Mouse (Mus musculus): ENCODE measurements around the gene Olfr102. TPM values are rescaled to one million over a fixed set of nuclear protein-coding genes. Genes with fewer than 3 reads are reported as not detected.

The Olfr102 gene
- polyA plus RNA-seq, 1 experiment from 2014 or later = not detected

DNA sequence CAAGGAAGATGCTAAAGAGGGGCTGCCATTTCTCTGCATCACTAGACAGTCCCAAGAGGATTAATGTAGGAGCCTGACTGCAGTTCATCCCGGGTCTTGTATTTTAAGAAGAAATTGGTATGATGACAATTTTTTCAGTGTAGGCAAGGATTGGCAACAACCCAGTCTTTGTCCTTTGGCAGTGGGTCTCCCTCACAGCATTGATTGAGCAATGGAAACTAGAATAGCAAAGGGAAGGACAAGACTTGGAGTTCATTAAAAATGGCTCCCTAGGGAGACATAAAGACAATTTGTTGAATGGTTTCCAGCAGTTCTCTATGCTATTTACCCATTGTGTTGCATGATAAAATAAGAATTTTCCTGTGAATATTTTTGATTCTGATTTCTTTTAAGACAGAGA lies 36.5 kb downstream of the Olfr102 start:
- H3K9ac ChIP-seq = no peak overlapping the region
- no peaks in the 10 kb centered on the region for H3K4me1 ChIP-seq (ENCODE audit: insufficient read depth)
- no peak overlapping the region for H3K4me2 ChIP-seq
- ATAC-seq (ENCODE audit: insufficient read depth) (no peak), DNase-seq (no peak)
- H3K9me3 ChIP-seq (ENCODE audit: low read depth, low read length) = no peaks in the 10 kb centered on the region
- no peak for TF ChIP-seq CTCF (IDR thresholded peaks at IDR 0.05; ENCODE audit: low read depth)
- WGBS = 60% methylated on average over 1 of the region's 1 CpGs
- no peak overlapping the region for H3K27ac ChIP-seq (ENCODE audit: low read depth)
- H3K36me3 ChIP-seq (ENCODE audit: insufficient read depth) = no peaks in the 10 kb centered on the region
- no peak overlapping the region for H3K4me3 ChIP-seq (ENCODE audit: low read depth, low read length)
- no peaks in the 10 kb centered on the region for H3K27me3 ChIP-seq (ENCODE audit: insufficient read depth, low read length)

DNA sequence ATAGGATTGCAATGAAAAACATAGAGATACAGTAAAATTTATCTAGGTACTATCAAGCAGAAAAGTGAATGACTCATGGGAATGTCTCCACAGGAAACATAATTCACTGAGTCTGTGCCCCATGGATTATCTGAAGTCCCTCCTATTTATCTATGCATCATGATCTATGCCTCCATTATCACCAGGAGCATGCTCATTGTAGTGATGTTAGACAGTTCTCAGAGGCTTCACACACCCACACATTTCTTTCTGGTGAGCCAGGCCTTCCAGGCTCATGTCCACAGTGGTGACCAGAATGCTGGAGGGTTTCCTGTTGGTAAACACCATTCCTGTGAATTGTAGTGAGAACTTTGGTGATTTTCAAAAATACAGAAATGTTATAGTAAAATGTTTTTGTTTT lies 40.3 kb downstream of the Olfr102 start:
- no peak overlapping the region for H3K9ac ChIP-seq
- no peak for TF ChIP-seq CTCF (IDR thresholded peaks at IDR 0.05; ENCODE audit: low read depth)
- DNase-seq (no peak), ATAC-seq (ENCODE audit: insufficient read depth) (no peak)
- H3K4me1 ChIP-seq (ENCODE audit: insufficient read depth) = no peaks in the 10 kb centered on the region
- H3K4me2 ChIP-seq = no peak overlapping the region
- H3K36me3 ChIP-seq (ENCODE audit: insufficient read depth) = no peaks in the 10 kb centered on the region
- no peaks in the 10 kb centered on the region for H3K9me3 ChIP-seq (ENCODE audit: low read depth, low read length)
- H3K27me3 ChIP-seq (ENCODE audit: insufficient read depth, low read length) = no peaks in the 10 kb centered on the region
- H3K27ac ChIP-seq (ENCODE audit: low read depth) = no peak overlapping the region
- no peak overlapping the region for H3K4me3 ChIP-seq (ENCODE audit: low read depth, low read length)

DNA sequence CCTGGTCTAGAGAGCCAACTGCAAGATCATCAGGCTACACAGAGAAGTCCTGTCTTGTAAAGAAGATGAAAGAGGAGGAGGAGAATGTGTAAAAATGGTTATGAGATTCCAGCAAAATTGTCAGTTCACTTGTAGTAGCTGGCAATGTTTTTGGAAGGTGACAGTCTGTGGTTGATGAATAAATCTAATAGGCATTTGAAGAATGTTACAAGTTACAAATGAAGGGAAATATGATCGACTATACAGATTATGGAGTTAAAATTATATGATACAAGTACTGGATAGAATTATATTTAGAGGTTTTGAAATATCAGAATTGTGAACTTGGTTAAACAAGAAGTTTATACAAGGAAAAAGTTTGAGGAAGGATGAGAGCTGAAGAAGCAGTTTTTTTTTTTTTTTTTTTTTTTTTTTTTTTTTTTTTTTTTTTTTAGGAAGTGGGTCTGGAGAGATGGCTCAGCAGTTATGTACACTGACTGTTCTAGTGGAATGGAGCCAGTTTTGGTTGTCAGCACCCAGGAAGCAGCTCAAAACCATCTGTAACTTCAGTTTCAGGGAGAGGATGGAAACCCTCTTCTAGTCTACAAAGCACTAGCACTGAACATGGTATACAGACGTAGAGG lies 41.1 kb downstream of the Olfr102 start:
- no peaks in the 10 kb centered on the region for H3K4me1 ChIP-seq (ENCODE audit: insufficient read depth)
- DNase-seq (no peak), ATAC-seq (ENCODE audit: insufficient read depth) (no peak)
- no peak overlapping the region for H3K9ac ChIP-seq
- H3K27me3 ChIP-seq (ENCODE audit: insufficient read depth, low read length) = no peaks in the 10 kb centered on the region
- no peak for TF ChIP-seq CTCF (IDR thresholded peaks at IDR 0.05; ENCODE audit: low read depth)
- WGBS = 67% methylated on average over 2 of the region's 2 CpGs
- no peak overlapping the region for H3K4me2 ChIP-seq
- H3K36me3 ChIP-seq (ENCODE audit: insufficient read depth) = no peaks in the 10 kb centered on the region
- no peaks in the 10 kb centered on the region for H3K9me3 ChIP-seq (ENCODE audit: low read depth, low read length)
- no peak overlapping the region for H3K27ac ChIP-seq (ENCODE audit: low read depth)
- H3K4me3 ChIP-seq (ENCODE audit: low read depth, low read length) = no peak overlapping the region

DNA sequence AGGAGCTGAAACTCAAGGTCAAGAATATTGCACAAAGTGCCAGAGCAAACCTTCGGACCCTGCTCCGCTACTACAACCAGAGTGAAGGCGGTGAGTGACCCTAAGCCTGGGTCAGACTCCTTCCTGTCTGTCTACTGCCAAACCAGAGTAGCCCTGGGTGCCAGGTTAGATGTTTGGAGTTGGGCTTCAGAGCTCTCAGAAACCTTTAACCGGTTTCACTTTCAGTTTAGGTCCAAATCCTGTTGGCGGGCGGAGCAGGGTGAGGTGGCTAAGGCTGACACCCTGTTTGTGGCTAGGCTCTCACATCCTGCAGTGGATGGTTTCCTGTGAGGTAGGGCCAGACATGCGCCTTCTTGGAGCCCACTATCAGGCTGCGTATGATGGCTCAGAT lies 46.2 kb downstream of the Olfr102 start:
- H3K9me3 ChIP-seq (ENCODE audit: low read depth, low read length) = no peaks in the 10 kb centered on the region
- H3K27ac ChIP-seq (ENCODE audit: low read depth) = no peak overlapping the region
- TF ChIP-seq CTCF (IDR thresholded peaks at IDR 0.05; ENCODE audit: low read depth) = no peak
- H3K9ac ChIP-seq = peak overlapping the region; percentile 29; the same call in 1 of the 2 replicates
- peak overlapping the region; percentile 46 for H3K4me3 ChIP-seq (ENCODE audit: low read depth, low read length)
- H3K36me3 ChIP-seq (ENCODE audit: insufficient read depth) = no peaks in the 10 kb centered on the region
- 52% methylated on average over 8 of the region's 8 CpGs for WGBS
- DNase-seq (peak; percentile 27), ATAC-seq (ENCODE audit: insufficient read depth) (peak; percentile 46)
- no peaks in the 10 kb centered on the region for H3K27me3 ChIP-seq (ENCODE audit: insufficient read depth, low read length)
- H3K4me2 ChIP-seq = peak overlapping the region; percentile 89
- no peaks in the 10 kb centered on the region for H3K4me1 ChIP-seq (ENCODE audit: insufficient read depth)

DNA sequence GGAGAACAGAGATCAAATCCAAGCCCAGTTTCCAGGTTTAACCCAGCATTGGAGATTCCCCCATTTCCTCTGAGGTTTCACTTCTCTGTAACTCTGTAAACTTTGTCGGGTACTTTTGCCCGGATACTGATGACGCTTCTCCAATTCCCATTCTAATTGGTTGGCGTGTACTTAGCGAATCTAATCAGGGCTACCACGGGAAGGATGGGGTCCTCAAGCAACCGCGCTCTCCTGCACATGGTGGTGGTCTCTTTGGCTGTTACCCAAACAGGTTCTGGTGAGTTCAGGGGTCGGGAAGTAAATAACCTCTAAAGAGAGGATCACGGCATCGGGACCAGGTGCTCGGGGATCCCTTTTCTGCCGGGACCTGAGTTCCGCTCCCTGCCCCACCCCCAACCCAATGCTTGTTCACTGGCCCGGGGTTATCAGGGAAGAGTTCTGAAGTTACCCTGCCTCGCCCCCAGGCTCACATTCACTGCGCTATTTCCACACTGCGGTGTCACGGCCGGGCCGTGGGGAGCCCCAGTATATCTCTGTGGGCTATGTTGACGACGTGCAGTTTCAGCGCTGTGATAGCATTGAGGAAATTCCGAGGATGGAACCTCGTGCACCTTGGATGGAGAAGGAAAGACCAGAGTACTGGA lies 46.7 kb downstream of the Olfr102 start, which contains the start of gene H2-M3:
TSS of gene H2-M3 (plus strand) at position 163 of the 644 bp plus-strand sequence.
- Histone ChIP-seq H3K4me2 (peak within 1 kb of the TSS; percentile 89), H3K4me1 (ENCODE audit: insufficient read depth) (no peaks in the 10 kb centered on the region), H3K9me3 (ENCODE audit: low read depth, low read length) (no peaks in the 10 kb centered on the region), H3K36me3 (ENCODE audit: insufficient read depth) (no peaks in the 10 kb centered on the region), H3K4me3 (ENCODE audit: low read depth, low read length) (peak within 1 kb of the TSS; percentile 46), H3K27ac (ENCODE audit: low read depth) (no peak within 1 kb of the TSS), H3K27me3 (ENCODE audit: insufficient read depth, low read length) (no peaks in the 10 kb centered on the region), H3K9ac (peak within 1 kb of the TSS; percentile 29; the same call in 1 of the 2 replicates)
- DNase-seq (peak; percentile 97), ATAC-seq (ENCODE audit: insufficient read depth) (peak; percentile 98)
- no peak for TF ChIP-seq CTCF (IDR thresholded peaks at IDR 0.05; ENCODE audit: low read depth)
- WGBS = 2% methylated on average over 26 of the region's 26 CpGs

DNA sequence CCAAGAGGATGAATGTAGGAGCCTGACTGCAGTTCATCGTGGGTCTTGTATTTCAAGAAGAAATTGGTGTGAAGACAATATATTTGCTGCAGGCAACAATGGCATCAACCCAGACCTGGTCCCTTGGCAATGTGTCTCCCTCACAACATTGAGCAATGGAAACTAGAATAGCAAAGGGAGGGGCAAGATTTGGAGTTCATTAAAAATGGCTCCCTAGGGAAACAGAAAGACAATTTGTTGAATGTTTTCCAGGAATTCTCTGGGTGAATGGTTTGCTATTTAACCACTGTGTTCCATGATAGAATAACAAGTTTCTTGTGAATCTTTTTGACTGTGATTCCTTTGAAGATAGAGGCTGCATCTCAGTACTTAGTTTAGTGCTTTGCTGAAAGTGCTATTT lies 53.2 kb downstream of the Olfr102 start, which contains the start of gene Olfr98:
TSS of gene Olfr98 (minus strand) at position 124 of the 400 bp plus-strand sequence.
- TF ChIP-seq CTCF (IDR thresholded peaks at IDR 0.05; ENCODE audit: low read depth) = no peak
- no peaks in the 10 kb centered on the region for H3K36me3 ChIP-seq (ENCODE audit: insufficient read depth)
- WGBS = 70% methylated on average over 1 of the region's 1 CpGs
- H3K4me3 ChIP-seq (ENCODE audit: low read depth, low read length) = no peak within 1 kb of the TSS
- DNase-seq = no peak
- H3K9ac ChIP-seq = no peak within 1 kb of the TSS
- H3K4me1 ChIP-seq (ENCODE audit: insufficient read depth) = no peaks in the 10 kb centered on the region
- no peaks in the 10 kb centered on the region for H3K9me3 ChIP-seq (ENCODE audit: low read depth, low read length)
- no peak within 1 kb of the TSS for H3K27ac ChIP-seq (ENCODE audit: low read depth)
- ATAC-seq (ENCODE audit: insufficient read depth) = no peak
- H3K4me2 ChIP-seq = no peak within 1 kb of the TSS
- H3K27me3 ChIP-seq (ENCODE audit: insufficient read depth, low read length) = no peaks in the 10 kb centered on the region

Other genes with a start within 250 kb of the Olfr102 start
- 0.34 TPM in 1 of 2 replicates, not detected in the other for gene Olfr90, start 228.6 kb downstream of the Olfr102 start, polyA plus RNA-seq (2014; fragmentation: Nextera tagmentation; extraction: Ambion mirVana)
- gene Olfr91, start 218.8 kb downstream of the Olfr102 start, polyA plus RNA-seq (2014; fragmentation: Nextera tagmentation; extraction: Ambion mirVana) = 0.07 TPM in 1 of 2 replicates, not detected in the other
- not detected in 2 replicates for gene Olfr92, start 197.0 kb downstream of the Olfr102 start, polyA plus RNA-seq (2014; fragmentation: Nextera tagmentation; extraction: Ambion mirVana)
- not detected in 2 replicates for gene Olfr93, start 155.6 kb downstream of the Olfr102 start, polyA plus RNA-seq (2014; fragmentation: Nextera tagmentation; extraction: Ambion mirVana)
- not detected in 2 replicates for gene Ubd, start 123.2 kb downstream of the Olfr102 start, polyA plus RNA-seq (2014; fragmentation: Nextera tagmentation; extraction: Ambion mirVana)
- gene Olfr94, start 116.1 kb downstream of the Olfr102 start, polyA plus RNA-seq (2014; fragmentation: Nextera tagmentation; extraction: Ambion mirVana) = not detected in 2 replicates
- not detected in 2 replicates for gene Olfr95, start 103.9 kb downstream of the Olfr102 start, polyA plus RNA-seq (2014; fragmentation: Nextera tagmentation; extraction: Ambion mirVana)
- gene Olfr96, start 96.9 kb downstream of the Olfr102 start, polyA plus RNA-seq (2014; fragmentation: Nextera tagmentation; extraction: Ambion mirVana) = not detected in 2 replicates
- not detected in 2 replicates for gene Olfr97, start 79.7 kb downstream of the Olfr102 start, polyA plus RNA-seq (2014; fragmentation: Nextera tagmentation; extraction: Ambion mirVana)
- gene Olfr98, start 53.3 kb downstream of the Olfr102 start, polyA plus RNA-seq (2014; fragmentation: Nextera tagmentation; extraction: Ambion mirVana) = not detected in 2 replicates
- gene H2-M3, start 46.8 kb downstream of the Olfr102 start, polyA plus RNA-seq (2014; fragmentation: Nextera tagmentation; extraction: Ambion mirVana) = 1.0 and 1.2 TPM in 2 replicates
- not detected in 2 replicates for gene Olfr99, start 33.6 kb downstream of the Olfr102 start, polyA plus RNA-seq (2014; fragmentation: Nextera tagmentation; extraction: Ambion mirVana)
- gene Olfr101, start 12.7 kb downstream of the Olfr102 start, polyA plus RNA-seq (2014; fragmentation: Nextera tagmentation; extraction: Ambion mirVana) = not detected in 2 replicates
- gene Olfr103, start 22.6 kb upstream of the Olfr102 start, polyA plus RNA-seq (2014; fragmentation: Nextera tagmentation; extraction: Ambion mirVana) = not detected in 2 replicates
- gene Olfr104-ps, start 42.5 kb upstream of the Olfr102 start, polyA plus RNA-seq (2014; fragmentation: Nextera tagmentation; extraction: Ambion mirVana) = not detected in 2 replicates
- not detected in 2 replicates for gene Olfr105-ps, start 62.0 kb upstream of the Olfr102 start, polyA plus RNA-seq (2014; fragmentation: Nextera tagmentation; extraction: Ambion mirVana)
- gene Olfr106-ps, start 73.3 kb upstream of the Olfr102 start, polyA plus RNA-seq (2014; fragmentation: Nextera tagmentation; extraction: Ambion mirVana) = not detected in 2 replicates
- gene Olfr107, start 82.2 kb upstream of the Olfr102 start, polyA plus RNA-seq (2014; fragmentation: Nextera tagmentation; extraction: Ambion mirVana) = not detected in 2 replicates
- gene Olfr108, start 128.4 kb upstream of the Olfr102 start, polyA plus RNA-seq (2014; fragmentation: Nextera tagmentation; extraction: Ambion mirVana) = not detected in 2 replicates
- gene Olfr109, start 141.9 kb upstream of the Olfr102 start, polyA plus RNA-seq (2014; fragmentation: Nextera tagmentation; extraction: Ambion mirVana) = not detected in 2 replicates
- not detected in 2 replicates for gene H2-M2, start 166.5 kb upstream of the Olfr102 start, polyA plus RNA-seq (2014; fragmentation: Nextera tagmentation; extraction: Ambion mirVana)
- gene Olfr110, start 175.4 kb upstream of the Olfr102 start, polyA plus RNA-seq (2014; fragmentation: Nextera tagmentation; extraction: Ambion mirVana) = not detected in 2 replicates
- gene Olfr111, start 191.0 kb upstream of the Olfr102 start, polyA plus RNA-seq (2014; fragmentation: Nextera tagmentation; extraction: Ambion mirVana) = not detected in 2 replicates